Mouse (Mus musculus): ENCODE measurements around the gene D2hgdh. TPM values are rescaled to one million over a fixed set of nuclear protein-coding genes. Genes with fewer than 3 reads are reported as not detected.
A peak's percentile ranks its signal among the peaks of the same experiment; 100 is the strongest.
"Not testable (repeated sequence)": the region's sequence is repeated elsewhere in the genome, so short reads cannot be mapped to it uniquely, and the experiment has no call there.

The D2hgdh gene
- total RNA-seq, 2 experiments from 2014 or later = 10.1 to 18.4 TPM

DNA sequence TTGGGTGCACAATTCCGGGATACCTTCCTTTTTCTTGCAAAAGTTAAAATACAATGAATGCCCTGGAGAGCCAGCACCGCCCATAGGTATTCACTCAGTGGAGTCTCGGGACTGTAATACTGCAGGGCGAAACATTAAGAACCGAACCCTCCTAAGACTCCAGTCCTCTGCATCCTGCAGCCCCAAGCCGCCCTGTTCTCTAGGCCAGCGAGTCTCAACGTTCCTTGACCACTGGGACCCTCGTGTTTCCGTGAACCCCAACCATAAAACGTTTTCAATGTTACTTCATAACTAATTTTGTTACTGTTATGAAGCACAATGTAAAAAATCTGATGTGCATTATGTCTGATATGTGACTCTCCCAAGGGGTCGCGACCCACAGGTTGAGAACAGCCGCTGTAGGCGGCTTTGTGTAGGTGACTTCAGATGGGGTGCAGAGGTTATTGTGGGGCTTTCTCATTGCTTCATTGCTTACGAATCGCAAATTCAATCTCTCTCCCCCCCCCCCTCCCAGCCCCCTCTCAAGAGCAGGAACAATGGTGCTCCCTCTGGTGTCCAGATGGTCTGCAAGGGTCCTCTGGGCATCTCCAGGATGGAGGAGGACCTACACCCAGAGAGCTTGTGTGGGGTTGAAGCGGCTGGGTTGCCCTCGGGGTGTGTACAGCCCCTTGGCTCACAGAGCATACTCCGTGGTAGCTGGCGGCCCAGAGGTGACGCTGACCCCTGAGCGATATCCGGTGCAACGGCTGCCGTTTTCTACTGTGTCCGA lies 1.2 kb downstream of the D2hgdh start:
- ATAC-seq (replicated peaks; ENCODE audit: low FRiP score, poor library complexity, severe bottlenecking) = 0 out of 2 replicates have a peak, but pooled peaks have one; percentile 15

DNA sequence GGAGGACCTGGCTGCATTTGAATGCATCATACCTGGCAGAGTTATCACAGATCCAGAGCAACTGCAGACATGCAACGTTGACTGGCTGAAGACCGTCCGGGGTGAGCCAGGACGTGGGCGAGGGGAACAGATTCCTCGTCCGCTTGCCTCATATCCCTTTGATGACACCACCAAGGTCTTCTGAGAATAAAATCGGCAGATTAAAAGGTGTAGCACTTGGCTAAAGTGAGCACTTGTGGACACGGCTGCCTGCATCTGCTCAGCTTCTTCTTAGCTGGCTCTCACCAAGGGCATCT lies 1.8 kb downstream of the D2hgdh start:
- ATAC-seq (replicated peaks; ENCODE audit: low FRiP score, poor library complexity, severe bottlenecking) = no peak

DNA sequence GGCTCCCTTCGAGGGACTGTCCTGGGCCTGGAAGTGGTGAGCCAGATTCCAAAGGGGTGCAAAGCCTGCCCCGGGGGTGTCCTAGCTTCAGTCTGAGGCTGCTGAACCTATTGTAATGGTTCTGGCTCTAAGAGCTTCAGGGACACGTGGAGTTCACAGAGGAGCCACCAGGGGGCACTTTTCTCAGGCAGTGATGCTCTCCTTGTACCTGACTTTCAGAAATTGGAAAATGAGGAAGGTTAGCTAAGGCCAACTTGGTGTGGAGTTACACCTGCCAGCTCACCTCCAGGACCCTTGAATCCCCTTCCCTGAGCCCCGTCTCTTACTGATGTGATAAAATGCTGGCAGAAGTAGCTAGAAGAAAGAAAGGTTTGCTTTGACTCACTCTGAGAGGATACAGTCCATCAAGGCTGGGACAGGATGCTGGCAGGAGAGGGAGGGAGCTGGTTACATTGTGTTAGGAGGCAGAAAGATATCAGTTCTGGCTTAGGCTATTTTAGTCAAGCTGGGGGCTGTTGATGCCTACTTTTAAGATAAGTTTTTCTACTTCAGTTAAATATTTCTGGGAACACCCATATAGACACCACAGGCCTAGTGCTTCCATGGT lies 8.1 kb downstream of the D2hgdh start:
- peak; percentile 67 for ATAC-seq (replicated peaks; ENCODE audit: low FRiP score, poor library complexity, severe bottlenecking)

DNA sequence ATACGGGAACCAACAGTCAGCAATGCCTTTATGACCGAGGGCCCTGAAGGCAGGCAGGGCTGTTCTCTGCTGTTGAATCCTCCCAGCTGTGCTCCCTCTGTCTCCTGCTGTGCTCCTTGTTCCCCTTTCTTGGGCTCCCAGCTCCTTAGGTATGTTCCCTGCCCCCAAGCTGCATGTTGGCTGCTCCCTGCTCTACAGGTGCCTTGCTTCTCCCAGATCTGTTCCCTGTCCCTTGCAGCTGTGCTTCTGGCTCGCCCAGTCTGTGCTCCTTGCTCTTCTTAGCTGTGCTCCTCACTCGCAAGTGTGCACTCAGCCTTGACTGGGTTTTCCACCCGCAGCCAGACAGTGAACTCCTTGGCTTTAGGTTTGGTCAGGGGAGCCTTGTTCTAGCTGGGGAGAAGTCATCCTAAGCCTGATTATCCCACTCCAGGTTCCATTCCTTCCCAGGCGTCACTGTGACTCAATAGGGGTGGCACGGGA lies 10.0 kb downstream of the D2hgdh start:
- no peak for ATAC-seq (replicated peaks; ENCODE audit: low FRiP score, poor library complexity, severe bottlenecking)

DNA sequence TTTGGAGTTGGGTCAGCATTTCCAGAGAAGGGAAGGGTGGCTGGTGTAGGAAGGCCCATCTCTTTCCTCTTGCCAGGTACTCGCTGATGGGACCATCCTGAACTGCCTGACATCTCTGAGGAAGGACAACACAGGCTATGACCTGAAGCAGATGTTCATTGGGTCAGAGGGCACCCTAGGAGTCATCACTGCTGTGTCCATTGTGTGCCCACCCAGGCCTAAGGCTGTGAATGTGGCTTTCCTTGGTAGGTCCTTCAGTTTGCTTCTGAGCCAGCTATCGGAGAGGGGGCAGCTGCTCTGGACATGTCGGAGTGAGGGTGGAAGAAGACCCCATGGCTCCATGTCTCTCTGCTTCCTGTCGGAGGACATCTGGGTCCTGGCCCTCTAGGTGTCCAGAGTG lies 10.5 kb downstream of the D2hgdh start:
- ATAC-seq (replicated peaks; ENCODE audit: low FRiP score, poor library complexity, severe bottlenecking) = no peak

DNA sequence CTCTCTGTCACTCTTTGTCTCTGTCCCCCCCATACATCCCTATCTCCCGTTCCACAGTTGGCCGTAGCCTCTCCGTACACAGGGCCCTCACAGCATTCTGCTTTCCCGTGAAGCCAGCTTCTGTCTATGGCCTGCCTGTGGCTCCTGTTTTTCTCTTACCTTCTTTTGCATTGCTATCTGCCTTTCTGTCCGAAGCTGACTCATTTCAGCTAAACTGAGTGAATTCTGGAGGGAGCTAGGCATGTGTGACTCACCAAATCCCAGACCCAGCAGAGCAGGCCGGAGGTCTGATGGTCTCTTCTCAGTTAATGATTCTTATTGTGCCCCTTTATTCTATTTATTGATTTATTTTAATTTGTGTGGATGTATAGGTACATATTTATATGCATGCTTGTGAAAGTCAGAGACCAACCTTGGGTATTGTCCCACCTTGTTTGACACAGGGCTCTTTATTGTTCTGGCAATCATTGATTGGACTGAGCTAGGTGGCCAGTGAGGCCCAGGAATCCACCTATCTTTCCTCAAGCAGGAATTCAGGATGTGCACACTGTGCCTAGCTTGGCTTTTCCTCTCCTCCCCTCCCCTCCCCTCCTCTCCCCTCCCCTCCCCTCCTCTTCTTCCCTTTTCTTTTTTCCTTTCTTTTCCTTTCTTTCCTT lies 11.3 kb downstream of the D2hgdh start:
- ATAC-seq (replicated peaks; ENCODE audit: low FRiP score, poor library complexity, severe bottlenecking) = no peak

DNA sequence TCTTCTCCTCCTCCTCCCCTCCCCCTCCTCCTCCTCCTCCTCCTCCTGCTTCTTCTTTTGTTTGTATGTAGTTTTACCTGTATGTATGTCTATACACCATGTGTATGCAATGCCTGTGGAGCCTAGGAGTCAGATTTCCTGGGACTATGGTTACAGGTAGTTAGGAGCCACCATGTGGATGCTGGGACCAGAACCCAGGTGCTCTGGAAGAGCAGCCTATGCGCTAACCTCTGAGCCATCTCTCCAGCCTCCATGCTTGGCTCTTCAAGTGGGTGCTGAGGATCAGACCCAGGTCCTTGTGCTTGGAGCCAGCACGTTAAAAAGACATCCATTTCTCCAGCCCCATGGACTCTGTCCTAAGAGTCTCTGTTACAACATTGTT lies 11.8 kb downstream of the D2hgdh start:
- no peak for ATAC-seq (replicated peaks; ENCODE audit: low FRiP score, poor library complexity, severe bottlenecking)

DNA sequence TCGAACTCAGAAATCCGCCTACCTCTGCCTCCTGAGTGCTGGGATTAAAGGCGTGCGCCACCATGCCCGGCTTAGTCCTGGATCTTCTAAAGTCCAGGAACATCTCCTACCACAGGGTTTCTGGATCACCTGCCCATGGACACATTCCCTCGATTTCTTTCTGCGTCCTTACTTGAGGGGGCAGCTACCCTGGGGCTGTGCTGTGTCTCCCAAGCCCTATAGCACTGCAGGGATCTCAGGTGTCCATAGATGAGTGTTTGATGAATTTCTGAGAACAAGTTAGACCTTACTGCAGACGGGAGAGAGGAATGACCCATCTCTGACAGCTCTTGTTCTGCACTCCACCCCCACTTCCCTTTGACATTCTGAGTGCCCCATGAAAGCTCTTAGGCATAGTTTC lies 12.6 kb downstream of the D2hgdh start:
- ATAC-seq (replicated peaks; ENCODE audit: low FRiP score, poor library complexity, severe bottlenecking) = no peak

DNA sequence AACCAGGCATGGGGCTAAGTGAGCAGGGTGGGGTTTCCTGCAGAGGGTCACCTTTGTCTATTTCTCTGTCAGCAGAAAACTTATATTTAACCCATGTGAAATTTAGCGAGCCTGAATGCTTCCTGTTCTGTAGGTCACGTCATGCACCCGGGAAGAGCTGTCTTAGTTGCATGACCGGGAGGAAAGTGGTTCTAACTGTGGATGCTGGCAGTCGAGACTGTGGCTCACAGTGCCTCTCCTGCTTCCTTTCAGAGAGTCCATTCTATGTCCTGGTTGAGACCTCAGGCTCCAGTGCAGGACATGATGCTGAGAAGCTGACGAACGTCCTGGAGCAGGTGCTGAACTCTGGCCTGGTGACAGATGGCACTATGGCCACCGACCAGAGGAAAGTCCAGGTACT lies 13.9 kb downstream of the D2hgdh start:
- ATAC-seq (replicated peaks; ENCODE audit: low FRiP score, poor library complexity, severe bottlenecking) = not testable (repeated sequence)

DNA sequence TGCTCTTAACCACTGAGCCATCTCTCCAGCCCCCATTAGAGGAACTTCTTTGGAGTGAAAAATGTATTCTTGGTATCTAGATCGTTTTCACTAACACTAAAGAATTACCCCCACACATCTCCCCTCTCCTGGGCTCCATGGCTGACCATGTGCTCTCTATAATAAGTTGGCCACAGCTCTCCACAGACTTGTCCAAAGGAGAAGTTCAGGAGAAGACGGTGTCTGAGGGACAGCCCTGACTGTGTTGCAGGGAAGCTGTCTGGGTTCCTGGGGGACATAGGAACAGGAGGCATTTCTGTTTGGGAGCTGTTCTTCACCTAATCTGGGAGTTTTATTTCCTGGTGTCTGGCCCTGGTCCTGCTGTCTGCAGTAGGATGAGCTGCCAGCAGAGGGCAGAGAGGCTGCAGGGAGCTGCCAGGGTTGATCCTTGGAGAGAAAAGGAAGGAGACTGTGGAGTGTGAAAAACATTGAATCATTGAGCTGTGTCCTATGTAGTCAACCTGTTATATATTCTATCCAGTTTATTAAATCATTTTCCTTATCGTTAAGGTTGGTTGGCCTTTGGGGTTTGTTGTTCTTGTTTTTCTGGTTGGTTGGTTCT lies 21.2 kb downstream of the D2hgdh start:
- not testable (repeated sequence) for ATAC-seq (replicated peaks; ENCODE audit: low FRiP score, poor library complexity, severe bottlenecking)

DNA sequence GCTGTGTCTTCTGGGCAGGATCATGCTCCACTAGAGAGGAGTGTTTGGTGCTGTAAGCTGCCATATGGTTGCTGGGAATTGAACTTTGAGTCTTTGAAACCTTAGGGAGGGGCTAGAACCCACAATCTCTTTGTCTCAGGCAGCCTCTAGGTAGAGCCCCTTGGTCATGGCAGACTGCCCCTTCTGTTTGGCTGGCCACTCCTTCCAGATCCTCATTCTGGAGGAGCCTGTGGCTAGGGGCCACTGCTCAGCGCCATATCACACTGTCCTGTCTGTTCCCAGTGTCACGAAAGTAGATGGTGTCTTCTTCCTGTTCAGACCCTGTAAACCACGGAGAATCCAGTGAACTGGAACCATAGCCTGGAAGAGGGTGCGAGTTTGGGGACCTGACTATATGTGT lies 31.1 kb downstream of the D2hgdh start:
- not testable (repeated sequence) for ATAC-seq (replicated peaks; ENCODE audit: low FRiP score, poor library complexity, severe bottlenecking)

DNA sequence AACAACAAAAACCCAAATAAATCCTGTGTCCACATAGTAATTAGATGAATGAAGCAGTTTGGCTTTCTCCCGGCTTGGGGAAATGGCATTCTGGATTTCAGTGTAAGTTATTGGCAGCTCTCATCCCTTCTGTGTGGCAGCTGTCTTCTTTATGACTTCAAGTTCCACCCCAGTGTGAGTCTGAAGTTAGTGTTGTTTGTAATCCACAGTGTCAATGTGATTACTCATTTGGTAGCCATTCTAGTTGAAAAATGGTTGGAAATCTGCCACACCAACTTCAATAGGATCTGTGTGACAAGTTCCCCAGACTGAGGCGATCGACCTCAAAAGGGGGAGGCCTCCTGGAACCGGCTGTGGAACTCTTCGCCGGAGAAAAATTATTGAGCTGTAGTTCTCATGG lies 32.7 kb downstream of the D2hgdh start:
- ATAC-seq (replicated peaks; ENCODE audit: low FRiP score, poor library complexity, severe bottlenecking) = no peak

DNA sequence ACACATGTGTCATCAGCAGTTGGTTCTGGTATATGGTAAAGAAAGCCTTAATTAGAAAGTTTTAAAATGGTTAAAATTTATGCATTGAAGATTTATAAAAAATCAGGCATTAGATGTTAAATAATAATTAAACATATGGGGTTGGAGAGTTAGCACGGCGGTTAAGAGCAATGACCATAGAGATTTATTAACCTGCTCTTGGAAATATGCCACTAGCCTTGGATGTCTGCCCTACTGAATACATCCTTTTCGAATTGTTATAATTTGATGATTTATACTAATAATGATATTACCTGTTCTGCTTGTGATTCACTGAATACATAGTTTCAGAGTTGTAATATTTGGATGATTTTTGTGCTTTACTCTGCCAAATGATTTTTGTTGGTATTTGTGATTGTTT lies 33.3 kb downstream of the D2hgdh start:
- no peak for ATAC-seq (replicated peaks; ENCODE audit: low FRiP score, poor library complexity, severe bottlenecking)

DNA sequence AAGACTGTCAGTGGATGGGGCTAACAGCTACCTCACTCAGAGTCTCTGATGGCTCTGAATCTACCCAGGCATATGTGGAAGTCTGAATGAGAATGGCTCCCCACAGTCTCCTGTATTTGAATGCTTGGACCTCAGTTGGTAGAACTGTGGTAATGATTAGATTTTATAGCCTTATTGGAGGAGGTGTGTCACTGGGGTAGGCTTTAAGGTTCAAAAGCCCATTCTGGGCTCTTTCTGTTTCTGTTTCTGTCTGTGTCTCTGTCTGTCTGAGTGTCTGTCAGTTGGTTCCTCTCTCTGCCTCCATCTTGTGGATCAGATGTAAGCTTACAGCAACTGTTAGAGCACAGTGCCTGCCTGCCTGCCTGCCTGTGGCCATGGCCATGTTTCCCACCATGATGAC lies 34.9 kb downstream of the D2hgdh start:
- ATAC-seq (replicated peaks; ENCODE audit: low FRiP score, poor library complexity, severe bottlenecking) = no peak

DNA sequence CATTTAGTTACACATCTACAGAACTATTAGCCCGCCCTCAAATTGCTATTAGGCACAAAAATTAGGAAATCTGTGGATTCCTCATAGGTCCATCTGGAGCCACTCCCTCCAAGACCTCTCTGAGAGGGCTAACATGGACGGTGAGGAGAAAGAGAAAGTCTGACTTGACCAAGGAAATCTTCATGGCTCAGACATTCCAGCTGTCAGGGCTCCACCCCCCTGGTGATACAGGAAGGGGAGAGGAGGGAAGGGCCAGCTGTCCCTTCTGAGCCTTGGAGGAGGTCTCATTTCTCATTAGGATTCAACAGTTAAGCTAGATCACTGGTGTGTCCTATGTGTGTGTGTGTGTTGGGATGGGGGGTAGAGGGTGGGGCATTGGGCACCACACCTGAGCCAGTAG lies 36.3 kb downstream of the D2hgdh start, which contains the start of gene Gal3st2:
Gene Gal3st2 (plus strand): TSS at position 259 of the 400 bp plus-strand sequence.
- not testable (repeated sequence) for ATAC-seq (replicated peaks; ENCODE audit: low FRiP score, poor library complexity, severe bottlenecking)

DNA sequence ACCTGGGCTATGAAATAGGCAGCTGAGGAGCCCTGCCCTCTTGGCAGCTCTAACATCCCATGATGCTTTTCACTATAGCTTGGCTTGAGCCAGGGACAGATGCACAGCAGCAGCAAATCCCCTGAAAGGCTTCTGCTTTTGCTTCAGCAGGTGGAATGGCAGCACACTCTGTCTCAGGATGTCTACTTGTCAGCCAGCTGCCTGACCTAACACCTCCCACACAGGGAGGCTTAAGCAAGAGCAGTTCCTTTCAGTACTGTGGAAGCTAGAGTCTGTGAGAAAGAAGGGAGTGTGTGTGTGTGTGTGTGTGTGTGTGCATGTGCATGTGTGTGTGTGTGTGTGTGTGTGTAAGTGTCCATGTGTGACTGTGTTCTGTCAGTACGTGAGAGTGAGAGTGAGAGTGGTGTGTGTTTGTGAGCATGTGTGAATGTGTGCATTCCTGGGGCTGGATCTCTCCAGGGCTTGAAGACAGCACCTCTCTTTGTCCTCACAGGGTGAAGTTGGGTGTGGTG lies 46.9 kb downstream of the D2hgdh start:
- not testable (repeated sequence) for ATAC-seq (replicated peaks; ENCODE audit: low FRiP score, poor library complexity, severe bottlenecking)

DNA sequence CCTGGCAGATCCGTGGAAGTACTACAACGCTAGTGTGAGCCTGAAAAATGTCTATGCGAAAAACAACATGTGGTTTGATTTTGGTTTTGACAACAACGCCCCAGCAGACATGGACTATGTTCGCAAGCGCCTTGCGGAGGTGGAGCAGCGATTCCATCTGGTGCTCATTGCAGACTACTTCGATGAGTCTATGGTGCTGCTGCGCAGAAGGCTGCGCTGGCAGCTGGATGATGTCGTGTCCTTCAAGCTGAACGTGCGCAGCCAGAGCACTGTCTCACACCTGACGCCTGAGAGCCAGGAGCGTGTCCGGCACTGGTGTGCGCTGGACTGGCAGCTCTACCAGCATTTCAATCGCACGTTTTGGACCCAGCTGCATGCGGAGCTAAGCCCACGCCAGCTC lies 49.7 kb downstream of the D2hgdh start:
- ATAC-seq (replicated peaks; ENCODE audit: low FRiP score, poor library complexity, severe bottlenecking) = not testable (repeated sequence)

DNA sequence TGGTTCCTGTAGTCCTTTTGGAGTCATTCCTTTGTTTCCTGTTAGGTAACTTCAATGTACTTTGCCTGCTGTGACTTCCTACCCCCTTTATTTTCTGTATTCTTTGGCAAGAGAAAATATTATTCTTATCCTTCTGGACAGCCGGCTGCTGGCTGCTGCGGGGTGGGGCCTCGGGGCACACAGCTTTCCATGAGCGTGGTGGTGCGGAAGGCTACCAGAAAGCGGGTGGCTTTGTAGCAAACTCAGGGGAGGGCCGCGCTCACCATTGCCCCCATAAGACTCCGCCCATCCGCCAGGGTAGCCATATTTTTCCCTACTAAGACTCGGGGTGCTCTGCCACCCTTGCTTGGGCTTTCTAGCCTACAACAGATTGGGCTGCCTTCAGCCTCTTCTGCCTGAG lies 57.1 kb downstream of the D2hgdh start:
- ATAC-seq (replicated peaks; ENCODE audit: low FRiP score, poor library complexity, severe bottlenecking) = not testable (repeated sequence)

DNA sequence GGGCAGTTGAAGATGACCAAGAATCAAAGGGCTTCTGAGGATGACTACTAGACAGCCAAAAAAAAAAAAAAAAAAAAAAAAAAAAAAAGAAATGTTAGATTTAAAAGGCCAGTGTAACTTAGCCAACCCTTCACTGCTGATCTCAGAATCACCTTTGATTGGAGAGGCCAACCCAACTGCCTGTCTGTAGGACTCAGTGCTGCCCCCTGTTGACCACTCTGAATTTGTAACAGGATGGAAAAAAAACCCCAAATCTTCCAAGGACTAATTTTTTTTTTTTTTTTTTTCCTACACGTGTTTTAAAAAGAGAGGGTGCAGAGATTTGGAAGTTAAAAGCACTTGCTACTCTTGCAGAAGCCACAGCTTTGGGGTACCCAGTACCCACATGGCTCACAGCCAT lies 66.2 kb downstream of the D2hgdh start:
- ATAC-seq (replicated peaks; ENCODE audit: low FRiP score, poor library complexity, severe bottlenecking) = not testable (repeated sequence)

DNA sequence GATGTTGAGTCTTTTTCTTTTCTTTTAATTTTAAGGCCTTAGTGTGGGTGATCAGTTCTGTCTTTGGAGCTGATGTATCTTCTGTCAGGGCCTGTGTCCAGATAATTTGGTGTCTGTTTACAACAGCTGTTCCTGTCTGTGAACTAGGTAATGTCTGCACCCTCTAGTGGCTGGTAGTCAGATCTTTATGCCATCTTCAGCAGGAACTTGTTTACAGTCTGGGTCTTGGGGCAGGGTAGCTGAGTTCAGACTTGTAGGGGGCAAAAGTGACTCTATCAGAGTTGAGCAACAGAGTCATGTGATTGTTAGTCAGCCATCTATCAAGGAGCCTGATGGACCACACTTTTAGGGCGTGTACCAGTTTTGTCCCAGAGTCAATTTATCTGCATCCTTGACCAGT lies 72.7 kb downstream of the D2hgdh start:
- not testable (repeated sequence) for ATAC-seq (replicated peaks; ENCODE audit: low FRiP score, poor library complexity, severe bottlenecking)

Data from erythroid progenitor cell, adult 5-6 weeks (primary cell).